Mouse (Mus musculus): ENCODE data around the gene Alcam. TPM values are rescaled to one million over a fixed set of nuclear protein-coding genes. Genes with fewer than 3 reads are reported as not detected.
A peak's percentile ranks its signal among the peaks of the same experiment; 100 is the strongest.

Gene Alcam
- total and polyA plus RNA-seq, 2 experiments from 2014 or later = 30.8 to 146 TPM

- no peak for ATAC-seq
- TF ChIP-seq CTCF (IDR thresholded peaks at IDR 0.05; ENCODE audit: low read depth) = no peak
- H3K9me3 ChIP-seq (ENCODE audit: low read length) = no peaks in the 10 kb centered on the region
- no peaks in the 10 kb centered on the region for H3K36me3 ChIP-seq (ENCODE audit: insufficient read depth)
- WGBS = 1% methylated on average over 23 of the region's 23 CpGs
- no peaks in the 10 kb centered on the region for H3K4me1 ChIP-seq (ENCODE audit: insufficient read depth)
- H3K4me2 ChIP-seq (ENCODE audit: low read depth) = peak overlapping the region; percentile 69
- peak; percentile 16 for DNase-seq
- H3K4me3 ChIP-seq (ENCODE audit: low read depth, low read length) = peak overlapping the region; percentile 74
- peak overlapping the region; percentile 56 for H3K9ac ChIP-seq
- H3K27ac ChIP-seq (ENCODE audit: low read depth, low read length) = 0 out of 2 replicates have a peak overlapping the region, but pooled peaks have one; percentile 40
- H3K27me3 ChIP-seq (ENCODE audit: insufficient read depth, low read length) = no peaks in the 10 kb centered on the region
These were observed 1.9 kb downstream of the Alcam start for GRCm38 (mm10) chr16:52451786-52452476.

DNA sequence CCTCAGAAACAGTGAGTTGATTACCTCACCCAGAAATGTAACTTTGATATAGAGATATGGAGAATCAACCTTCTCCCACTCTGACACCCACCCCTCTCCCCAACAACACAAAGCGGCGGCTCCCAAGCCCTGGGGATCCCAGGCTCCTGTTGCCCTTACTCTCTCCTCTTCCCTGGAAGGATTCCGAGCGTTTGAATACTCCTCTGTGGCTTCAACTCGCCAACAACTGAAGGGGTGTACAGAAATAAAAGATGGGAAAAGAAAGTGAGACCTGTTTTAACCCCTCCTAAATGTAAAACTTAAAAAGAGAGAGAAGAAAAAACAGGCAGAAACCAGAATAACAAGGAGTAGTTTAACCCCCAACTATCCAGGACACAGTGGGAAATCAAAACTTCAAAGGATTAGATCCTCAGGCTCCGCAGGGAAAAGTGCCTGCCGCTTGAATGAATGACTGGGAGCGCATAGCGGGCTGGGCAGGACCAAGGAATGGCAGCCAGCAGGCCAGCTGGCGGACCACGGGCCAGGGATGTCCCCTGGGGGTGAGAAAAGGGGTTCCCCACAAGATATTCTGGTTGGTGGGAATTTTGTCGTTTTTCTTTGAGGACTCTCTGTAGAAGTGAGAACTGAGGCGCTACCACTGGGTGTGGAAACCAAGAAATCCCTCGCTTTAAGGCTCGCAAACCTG lies 2.6 kb downstream of the Alcam start:
- H3K9ac ChIP-seq = peak overlapping the region; percentile 56
- no peaks in the 10 kb centered on the region for H3K9me3 ChIP-seq (ENCODE audit: low read length)
- ATAC-seq (no peak), DNase-seq (peak; percentile 55)
- WGBS = 2% methylated on average over 15 of the region's 15 CpGs
- 0 out of 2 replicates have a peak, but pooled peaks have one; percentile 5 for TF ChIP-seq CTCF (IDR thresholded peaks at IDR 0.05; ENCODE audit: low read depth)
- no peaks in the 10 kb centered on the region for H3K4me1 ChIP-seq (ENCODE audit: insufficient read depth)
- H3K27ac ChIP-seq (ENCODE audit: low read depth, low read length) = peak overlapping the region; percentile 80; the same call in 1 of the 2 replicates
- peak overlapping the region; percentile 69 for H3K4me2 ChIP-seq (ENCODE audit: low read depth)
- peak overlapping the region; percentile 74 for H3K4me3 ChIP-seq (ENCODE audit: low read depth, low read length)
- H3K27me3 ChIP-seq (ENCODE audit: insufficient read depth, low read length) = no peaks in the 10 kb centered on the region
- H3K36me3 ChIP-seq (ENCODE audit: insufficient read depth) = no peaks in the 10 kb centered on the region

- H3K4me3 ChIP-seq (ENCODE audit: low read depth, low read length) = peak overlapping the region; percentile 74
- WGBS = 1% methylated on average over 28 of the region's 28 CpGs
- H3K4me1 ChIP-seq (ENCODE audit: insufficient read depth) = no peaks in the 10 kb centered on the region
- H3K36me3 ChIP-seq (ENCODE audit: insufficient read depth) = no peaks in the 10 kb centered on the region
- no peaks in the 10 kb centered on the region for H3K9me3 ChIP-seq (ENCODE audit: low read length)
- H3K27me3 ChIP-seq (ENCODE audit: insufficient read depth, low read length) = no peaks in the 10 kb centered on the region
- H3K9ac ChIP-seq = peak overlapping the region; percentile 56
- DNase-seq (peak; percentile 79), ATAC-seq (no peak)
- peak; percentile 37 for TF ChIP-seq CTCF (IDR thresholded peaks at IDR 0.05; ENCODE audit: low read depth)
- peak overlapping the region; percentile 80 for H3K27ac ChIP-seq (ENCODE audit: low read depth, low read length)
- H3K4me2 ChIP-seq (ENCODE audit: low read depth) = peak overlapping the region; percentile 69
These were observed 3.4 kb downstream of the Alcam start for GRCm38 (mm10) chr16:52450245-52451100.

GRCm38 (mm10) chr16:52449889-52450244 lies 4.0 kb downstream of the Alcam start:
- no peaks in the 10 kb centered on the region for H3K36me3 ChIP-seq (ENCODE audit: insufficient read depth)
- no peaks in the 10 kb centered on the region for H3K4me1 ChIP-seq (ENCODE audit: insufficient read depth)
- WGBS = 1% methylated on average over 3 of the region's 3 CpGs
- TF ChIP-seq CTCF (IDR thresholded peaks at IDR 0.05; ENCODE audit: low read depth) = peak; percentile 69
- no peaks in the 10 kb centered on the region for H3K9me3 ChIP-seq (ENCODE audit: low read length)
- no peaks in the 10 kb centered on the region for H3K27me3 ChIP-seq (ENCODE audit: insufficient read depth, low read length)
- DNase-seq = peak; percentile 79
- peak overlapping the region; percentile 74 for H3K4me3 ChIP-seq (ENCODE audit: low read depth, low read length)
- no peak for ATAC-seq
- peak overlapping the region; percentile 69 for H3K4me2 ChIP-seq (ENCODE audit: low read depth)
- peak overlapping the region; percentile 56 for H3K9ac ChIP-seq
- H3K27ac ChIP-seq (ENCODE audit: low read depth, low read length) = peak overlapping the region; percentile 80

- H3K4me2 ChIP-seq (ENCODE audit: low read depth) = no peak overlapping the region
- no peak for ATAC-seq
- no peak for DNase-seq
- no peaks in the 10 kb centered on the region for H3K9me3 ChIP-seq (ENCODE audit: low read length)
- H3K36me3 ChIP-seq (ENCODE audit: insufficient read depth) = no peaks in the 10 kb centered on the region
- no peaks in the 10 kb centered on the region for H3K27me3 ChIP-seq (ENCODE audit: insufficient read depth, low read length)
- 95% methylated on average over 3 of the region's 3 CpGs for WGBS
- H3K9ac ChIP-seq = no peak overlapping the region
- no peak overlapping the region for H3K4me3 ChIP-seq (ENCODE audit: low read depth, low read length)
- no peak for TF ChIP-seq CTCF (IDR thresholded peaks at IDR 0.05; ENCODE audit: low read depth)
- H3K27ac ChIP-seq (ENCODE audit: low read depth, low read length) = no peak overlapping the region
- H3K4me1 ChIP-seq (ENCODE audit: insufficient read depth) = no peaks in the 10 kb centered on the region
These were observed 7.9 kb downstream of the Alcam start for GRCm38 (mm10) chr16:52445984-52446383.

DNA sequence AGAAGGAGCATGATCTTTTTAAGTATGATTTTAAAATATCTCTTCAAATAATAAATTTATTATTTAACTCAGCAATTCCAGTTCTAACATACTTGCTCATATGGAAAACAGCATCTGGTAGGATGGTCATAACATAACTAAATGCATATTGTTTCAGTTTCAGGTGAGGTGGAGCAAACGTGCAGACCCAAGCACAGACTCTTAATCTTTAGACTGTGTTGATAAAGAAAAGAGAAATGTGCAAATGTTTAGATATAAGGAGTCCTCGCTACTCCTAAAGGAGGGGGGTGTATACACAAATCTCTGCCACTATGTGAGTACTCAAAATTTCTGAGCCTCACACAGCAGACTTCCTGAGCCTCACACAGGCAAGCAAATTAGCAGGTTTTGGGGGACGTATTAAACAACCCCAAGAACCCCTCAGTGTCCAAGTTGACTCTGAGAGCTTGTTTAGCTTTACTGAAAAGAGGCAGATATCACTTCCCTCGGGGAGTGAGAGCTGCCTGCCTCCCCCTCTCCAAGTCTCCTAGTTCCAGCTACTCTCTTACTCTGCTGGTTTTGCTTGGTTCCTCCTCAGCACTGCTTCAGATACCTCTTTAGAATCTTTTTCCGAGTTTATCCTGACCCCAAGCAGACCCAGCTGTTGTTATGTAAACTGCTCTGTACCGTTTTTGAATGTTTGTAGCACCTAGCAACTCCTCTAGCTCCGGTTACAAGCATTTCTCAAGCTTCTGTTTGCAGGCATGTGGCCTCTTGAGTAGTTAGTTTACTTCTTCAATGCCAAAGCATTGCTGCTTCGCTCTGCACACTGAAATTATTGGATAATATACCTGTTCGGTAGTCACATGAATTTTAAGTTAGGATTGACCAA lies 10.0 kb downstream of the Alcam start:
- Histone ChIP-seq H3K9ac (no peak overlapping the region), H3K27me3 (ENCODE audit: insufficient read depth, low read length) (no peaks in the 10 kb centered on the region), H3K4me2 (ENCODE audit: low read depth) (no peak overlapping the region), H3K27ac (ENCODE audit: low read depth, low read length) (no peak overlapping the region), H3K36me3 (ENCODE audit: insufficient read depth) (no peaks in the 10 kb centered on the region), H3K9me3 (ENCODE audit: low read length) (no peaks in the 10 kb centered on the region), H3K4me3 (ENCODE audit: low read depth, low read length) (no peak overlapping the region), H3K4me1 (ENCODE audit: insufficient read depth) (no peaks in the 10 kb centered on the region)
- TF ChIP-seq CTCF (IDR thresholded peaks at IDR 0.05; ENCODE audit: low read depth) = no peak
- ATAC-seq (no peak), DNase-seq (no peak)
- 54% methylated on average over 9 of the region's 9 CpGs for WGBS
